Comparison of ENCODE assay signal across 8 mouse cellular contexts in the genomic region with DNA sequence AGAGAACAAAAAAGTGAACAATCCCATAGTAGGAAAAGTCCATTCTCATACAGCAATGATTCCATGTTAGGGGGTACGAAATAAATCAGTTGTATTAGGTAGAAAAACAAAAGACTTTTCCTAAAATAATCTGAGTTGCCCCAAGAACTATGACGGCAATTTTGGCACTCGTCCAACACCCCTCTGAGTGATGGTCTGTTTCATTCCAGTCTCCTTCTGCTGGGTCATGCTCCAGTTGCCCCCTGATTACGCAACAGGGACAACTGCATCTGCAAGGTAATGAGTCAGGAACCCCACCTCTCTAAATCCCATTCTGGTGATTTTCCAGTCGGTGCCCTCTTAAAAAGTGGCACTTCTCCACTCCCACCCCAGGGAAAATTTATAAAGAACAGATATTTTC. TPM values are rescaled to one million over a fixed set of nuclear protein-coding genes. Genes with fewer than 3 reads are reported as not detected.
DNase-seq lines count a peak whose midpoint lies in the region; ATAC-seq and TF ChIP-seq lines count a peak whose summit lies in the region.

No protein-coding gene starts in this region.

- TF ChIP-seq CTCF in midbrain, postnatal 0 days (IDR thresholded peaks at IDR 0.05) = no peak

- H3K4me2 ChIP-seq in midbrain, postnatal 0 days (ENCODE audit: low read depth, low read length, poor library complexity, severe bottlenecking) = no peak overlapping the region
- H3K4me2 ChIP-seq in heart, embryonic 14.5 days (ENCODE audit: low read length) = peak overlapping the region; percentile 77
- no peak overlapping the region for H3K4me2 ChIP-seq in midbrain, embryonic 15.5 days

- H3K4me3 ChIP-seq in midbrain, postnatal 0 days (ENCODE audit: low read depth, low read length) = no peak overlapping the region
- no peak overlapping the region for H3K4me3 ChIP-seq in midbrain, embryonic 10.5 days
- peak overlapping the region in 1 of 2 experiments; percentile 69; a peak in 2 of 4 replicates for H3K4me3 ChIP-seq in heart, embryonic 14.5 days (ENCODE audit: control insufficient read depth in 1 of 2, insufficient read depth in 1 of 2, low read depth in 1 of 2, low read length in 2 of 2)
- H3K4me3 ChIP-seq in midbrain, embryonic 15.5 days = no peak overlapping the region

- no peak for ATAC-seq in midbrain, postnatal 0 days (ENCODE audit: low FRiP score)
- no peak for ATAC-seq in heart, embryonic 14.5 days (ENCODE audit: insufficient number of reproducible peaks, insufficient read depth, low FRiP score, low read depth)
- ATAC-seq in inflammation-experienced regulatory T-cells, adult 6 months = no peak
- ATAC-seq in midbrain, embryonic 15.5 days (replicated peaks) = no peak

- no peak overlapping the region for H3K27ac ChIP-seq in midbrain, postnatal 0 days (ENCODE audit: low read depth, low read length)
- H3K27ac ChIP-seq in midbrain, embryonic 10.5 days (replicated peaks) = no peak overlapping the region
- peak overlapping the region in 1 of 2 experiments; percentile 90; a peak in 2 of 4 replicates for H3K27ac ChIP-seq in heart, embryonic 14.5 days (replicated peaks in 1 of 2; ENCODE audit: control insufficient read depth in 1 of 2, insufficient read depth in 1 of 2, low read depth in 2 of 2, low read length in 2 of 2)
- no peak overlapping the region for H3K27ac ChIP-seq in midbrain, embryonic 15.5 days

- H3K9ac ChIP-seq in midbrain, postnatal 0 days (replicated peaks; ENCODE audit: low read length, poor library complexity, severe bottlenecking) = no peak overlapping the region
- peak overlapping the region; percentile 77 for H3K9ac ChIP-seq in heart, embryonic 14.5 days (ENCODE audit: low read length)
- H3K9ac ChIP-seq in midbrain, embryonic 15.5 days = no peak overlapping the region

- no peaks in the 10 kb centered on the region for H3K9me3 ChIP-seq in midbrain, postnatal 0 days (ENCODE audit: low read length)
- H3K9me3 ChIP-seq in midbrain, embryonic 10.5 days (replicated peaks) = no peaks in the 10 kb centered on the region
- no peaks in the 10 kb centered on the region for H3K9me3 ChIP-seq in heart, embryonic 14.5 days (ENCODE audit: control insufficient read depth, low read length)
- no peaks in the 10 kb centered on the region for H3K9me3 ChIP-seq in midbrain, embryonic 15.5 days

- DNase-seq in midbrain, postnatal 0 days (ENCODE audit: low spot score) = peak; percentile 14
- no peak for DNase-seq in midbrain, embryonic 10.5 days (ENCODE audit: low spot score)
- DNase-seq in adrenal gland, postnatal 25 days = peak; percentile 59
- DNase-seq in kidney, postnatal 36 days = peak; percentile 30 to 54
- DNase-seq in retina, postnatal 1 day = peak; percentile 43

- H3K27me3 ChIP-seq in midbrain, postnatal 0 days (ENCODE audit: insufficient read depth, low read length) = no peaks in the 10 kb centered on the region
- H3K27me3 ChIP-seq in midbrain, embryonic 10.5 days (ENCODE audit: low read depth, poor library complexity, severe bottlenecking) = peaks cover 13% of the 10 kb centered on the region
- no peaks in the 10 kb centered on the region for H3K27me3 ChIP-seq in heart, embryonic 14.5 days (ENCODE audit: control insufficient read depth, insufficient read depth, low read length)
- peaks cover 3% of the 10 kb centered on the region; the same call in 1 of the 2 replicates for H3K27me3 ChIP-seq in midbrain, embryonic 15.5 days (replicated peaks)

- H3K4me1 ChIP-seq in midbrain, postnatal 0 days (ENCODE audit: insufficient read depth, low read length) = 0 out of 2 replicates have a peak, but pooled peaks cover 4% of the 10 kb centered on the region
- peaks cover 37% of the 10 kb centered on the region for H3K4me1 ChIP-seq in midbrain, embryonic 10.5 days
- H3K4me1 ChIP-seq in heart, embryonic 14.5 days (ENCODE audit: control insufficient read depth in 2 of 2, insufficient read depth in 2 of 2, low read length in 2 of 2) = peaks cover 0 to 22% of the 10 kb centered on the region in 2 experiments
- peaks cover 3% of the 10 kb centered on the region; the same call in 1 of the 2 replicates for H3K4me1 ChIP-seq in midbrain, embryonic 15.5 days

- H3K36me3 ChIP-seq in midbrain, postnatal 0 days (ENCODE audit: insufficient read depth, low read length) = no peaks in the 10 kb centered on the region
- peaks cover 5% of the 10 kb centered on the region for H3K36me3 ChIP-seq in midbrain, embryonic 10.5 days
- H3K36me3 ChIP-seq in heart, embryonic 14.5 days (ENCODE audit: control insufficient read depth, insufficient read depth, low read length) = no peaks in the 10 kb centered on the region
- H3K36me3 ChIP-seq in midbrain, embryonic 15.5 days (replicated peaks) = no peaks in the 10 kb centered on the region

- 59% methylated on average over 5 of the region's 5 CpGs for WGBS in midbrain, postnatal 0 days
- WGBS in midbrain, embryonic 10.5 days = 79% methylated on average over 5 of the region's 5 CpGs
- 13% methylated on average over 5 of the region's 5 CpGs for WGBS in heart, embryonic 14.5 days
- WGBS in midbrain, embryonic 15.5 days = 59% methylated on average over 5 of the region's 5 CpGs

RNA-seq across cellular contexts. Expression of a gene that starts 0.9 kb away (rescaled TPM):
- total RNA-seq in midbrain, postnatal 0 days (2014; rRNA removed) = 65.2 and 79.8 TPM in 2 replicates
- polyA plus RNA-seq in midbrain, postnatal 0 days (2015; fragmentation: Nextera tagmentation; extraction: Ambion mirVana) = 102 and 105 TPM in 2 replicates
- polyA plus RNA-seq in midbrain, embryonic 10.5 days (2016; fragmentation: Nextera tagmentation; extraction: Ambion mirVana) = 236 and 282 TPM in 2 replicates
- 224 and 233 TPM in 2 replicates for total RNA-seq in adrenal gland, postnatal 25 days (2021)
- 183 and 187 TPM in 2 replicates for polyA plus RNA-seq in heart, embryonic 14.5 days (2014; fragmentation: Nextera tagmentation; extraction: Ambion mirVana)
- polyA plus RNA-seq in inflammation-experienced regulatory T-cells, adult 6 months (2017; shearing (Covaris generic)) = 100 to 1,000 TPM; 371 to 476 (median 432) TPM
- 102 and 111 TPM in 2 replicates for polyA plus RNA-seq in midbrain, embryonic 15.5 days (2015; fragmentation: Nextera tagmentation; extraction: Ambion mirVana)

RNA-seq across cellular contexts. Expression of a gene that starts 35.7 kb away (rescaled TPM):
- total RNA-seq in midbrain, postnatal 0 days (2014; rRNA removed) = 0.38 and 1.4 TPM in 2 replicates
- 2.0 and 2.2 TPM in 2 replicates for polyA plus RNA-seq in midbrain, postnatal 0 days (2015; fragmentation: Nextera tagmentation; extraction: Ambion mirVana)
- 16.5 and 19.4 TPM in 2 replicates for polyA plus RNA-seq in midbrain, embryonic 10.5 days (2016; fragmentation: Nextera tagmentation; extraction: Ambion mirVana)
- total RNA-seq in adrenal gland, postnatal 25 days (2021) = 186 and 230 TPM in 2 replicates
- 11.3 and 11.5 TPM in 2 replicates for polyA plus RNA-seq in heart, embryonic 14.5 days (2014; fragmentation: Nextera tagmentation; extraction: Ambion mirVana)
- under 1 TPM in 1 of 3 experiments, not detected in 2; 0.58 TPM for polyA plus RNA-seq in inflammation-experienced regulatory T-cells, adult 6 months (2017; shearing (Covaris generic))
- polyA plus RNA-seq in midbrain, embryonic 15.5 days (2015; fragmentation: Nextera tagmentation; extraction: Ambion mirVana) = 2.6 TPM in 2 replicates
